Mouse (Mus musculus): ENCODE measurements around the gene Sf3b2. TPM values are rescaled to one million over a fixed set of nuclear protein-coding genes. Genes with fewer than 3 reads are reported as not detected.

Gene Sf3b2
- total RNA-seq (2022): 100 to 1,000 TPM; 179 to 198 (median 191) TPM

DNA sequence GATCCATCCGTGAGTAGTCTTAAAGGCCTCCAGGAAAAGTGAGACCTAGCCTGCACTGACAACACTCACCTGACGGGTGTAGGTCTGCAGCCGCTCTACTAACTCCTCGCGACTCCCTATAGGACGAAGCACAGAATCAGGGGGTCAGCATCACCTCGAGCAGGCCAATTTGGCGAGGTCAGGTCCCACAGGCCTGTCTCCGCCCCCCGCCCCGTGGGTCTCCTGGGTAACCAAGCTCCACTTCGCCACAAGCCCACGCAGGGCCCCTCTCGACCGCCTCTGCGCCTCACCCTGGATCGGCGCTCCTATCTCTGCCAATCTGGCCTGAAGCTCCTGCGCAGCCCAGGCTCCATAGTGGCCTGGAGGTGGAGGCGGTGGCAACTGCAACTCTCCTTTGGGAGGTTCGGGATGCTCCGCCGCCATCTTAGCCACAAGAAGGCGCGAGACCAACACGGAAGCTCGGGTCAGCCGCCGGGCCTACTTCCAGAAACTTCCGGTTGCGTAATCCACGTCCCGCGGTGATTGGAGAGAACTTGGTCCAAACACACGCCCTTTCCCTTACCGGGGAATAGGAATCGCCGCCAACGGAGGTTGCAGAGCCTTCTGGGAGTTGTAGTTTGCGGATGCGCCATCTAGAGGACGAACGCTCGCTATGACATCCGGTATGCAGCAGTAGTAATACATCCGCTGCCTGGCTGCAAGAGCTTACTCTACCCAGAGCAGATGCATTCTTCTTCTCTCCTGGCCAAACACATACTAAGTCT lies at the start of gene Sf3b2:
TSS of gene Sf3b2 (minus strand) at position 484 of the 764 bp plus-strand sequence.
- peak; percentile 99 for DNase-seq

DNA sequence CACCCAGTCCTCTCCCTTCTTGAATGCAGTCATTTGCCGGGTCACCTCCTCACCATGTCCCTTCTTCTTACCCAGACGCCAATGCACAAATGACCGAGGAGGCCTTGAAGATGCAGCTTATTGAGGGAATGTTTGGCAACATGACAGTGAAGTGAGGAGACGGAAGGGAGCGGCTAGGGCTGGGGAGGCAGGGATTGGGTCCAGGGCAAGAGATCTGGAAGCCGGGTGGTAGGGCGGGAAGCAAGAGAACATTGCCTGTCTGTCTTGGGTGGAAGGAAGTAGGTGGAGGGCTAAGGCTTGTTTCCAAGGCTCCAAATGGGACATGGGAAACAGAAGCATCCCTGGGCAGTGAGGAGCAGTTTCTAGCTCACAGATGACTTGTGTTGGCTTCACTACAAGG lies 46.1 kb upstream of the Sf3b2 start:
- no peak for DNase-seq

- peak; percentile 42 for DNase-seq
These were observed 42.7 kb upstream of the Sf3b2 start for GRCm38 (mm10) chr19:5337975-5338374.

DNA sequence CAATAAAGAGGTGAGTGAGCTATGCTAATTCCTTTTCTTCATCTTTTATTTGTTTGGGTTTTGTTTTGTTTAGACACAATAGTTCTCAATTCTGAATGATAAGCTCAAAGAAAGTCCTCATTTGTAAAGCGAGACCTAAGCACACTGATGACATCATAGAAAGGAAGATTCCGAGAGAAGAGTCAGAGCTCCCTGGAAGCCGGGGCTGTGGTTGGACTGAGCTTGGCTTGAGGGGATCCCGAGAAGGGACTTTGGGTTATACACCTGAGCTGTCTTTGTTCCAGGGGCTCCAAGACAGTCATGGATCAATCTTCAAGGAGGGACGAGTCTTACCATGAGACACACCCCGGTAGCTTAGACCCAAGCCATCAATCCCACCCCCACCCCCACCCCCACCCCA lies 40.2 kb upstream of the Sf3b2 start, which contains the start of gene Catsper1:
TSS of gene Catsper1 (plus strand) at position 301 of the 400 bp plus-strand sequence.
- no peak for DNase-seq

DNA sequence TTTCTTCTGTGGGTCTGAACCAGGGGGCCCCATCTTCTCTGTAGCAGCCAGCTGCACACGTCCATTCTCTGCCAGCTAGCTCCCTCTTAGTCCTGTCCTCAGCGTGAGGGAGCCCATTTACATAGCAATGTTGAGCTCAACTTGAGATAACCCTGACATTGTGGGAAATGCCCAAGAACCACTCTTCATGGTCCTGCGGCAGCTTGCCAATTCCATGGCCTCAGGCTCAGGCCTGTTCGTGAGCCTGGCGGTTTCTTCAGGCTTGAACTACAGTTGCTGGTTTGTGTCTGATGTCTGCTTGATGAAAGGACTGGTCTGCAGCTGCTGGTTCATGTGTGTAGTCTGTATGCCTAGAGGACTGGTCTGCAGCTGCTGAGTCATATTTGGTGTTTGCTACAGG lies 39.5 kb upstream of the Sf3b2 start:
- DNase-seq: no peak

GRCm38 (mm10) chr19:5327970-5328369 lies 32.7 kb upstream of the Sf3b2 start:
- DNase-seq: no peak

DNA sequence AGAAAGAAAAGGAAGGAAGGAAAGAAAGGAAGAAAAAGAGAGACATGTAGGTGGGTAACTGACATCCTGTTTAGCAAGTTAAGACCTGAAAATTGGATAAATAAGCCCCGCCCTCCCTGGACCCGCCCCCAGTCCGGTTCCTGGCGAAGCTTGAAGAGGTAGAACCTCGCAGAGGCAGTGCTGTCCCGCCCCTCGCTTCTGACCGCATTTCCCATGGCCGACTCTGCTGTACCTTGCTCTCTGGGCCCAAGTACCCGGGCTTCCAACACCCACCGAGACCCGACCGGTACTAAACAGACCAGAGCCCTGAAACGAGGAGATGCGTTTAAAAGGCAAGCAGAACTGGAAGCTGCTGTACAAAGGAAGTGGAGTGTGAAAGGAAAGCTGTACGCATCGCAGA lies 28.5 kb upstream of the Sf3b2 start:
- no peak for DNase-seq

- DNase-seq: no peak
These were observed 17.9 kb upstream of the Sf3b2 start for GRCm38 (mm10) chr19:5313189-5313588.

DNA sequence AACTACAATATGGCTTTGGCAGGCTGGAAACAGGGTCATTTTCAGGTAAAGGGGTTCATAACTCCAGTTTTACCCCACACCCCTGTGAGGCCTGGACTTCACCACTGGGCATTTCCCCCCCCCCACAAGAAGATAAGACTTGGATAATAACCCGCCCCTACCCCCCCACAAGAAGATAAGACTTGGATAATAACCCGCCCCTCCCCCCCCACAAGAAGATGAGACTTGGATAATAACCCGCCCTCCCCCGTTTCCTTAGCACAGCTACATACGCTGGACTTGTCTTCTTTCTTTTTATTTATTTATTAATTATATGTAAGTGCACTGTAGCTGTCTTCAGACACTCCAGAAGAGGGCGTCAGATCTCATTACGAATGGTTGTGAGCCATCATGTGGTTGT lies 13.8 kb upstream of the Sf3b2 start:
- no peak for DNase-seq

DNA sequence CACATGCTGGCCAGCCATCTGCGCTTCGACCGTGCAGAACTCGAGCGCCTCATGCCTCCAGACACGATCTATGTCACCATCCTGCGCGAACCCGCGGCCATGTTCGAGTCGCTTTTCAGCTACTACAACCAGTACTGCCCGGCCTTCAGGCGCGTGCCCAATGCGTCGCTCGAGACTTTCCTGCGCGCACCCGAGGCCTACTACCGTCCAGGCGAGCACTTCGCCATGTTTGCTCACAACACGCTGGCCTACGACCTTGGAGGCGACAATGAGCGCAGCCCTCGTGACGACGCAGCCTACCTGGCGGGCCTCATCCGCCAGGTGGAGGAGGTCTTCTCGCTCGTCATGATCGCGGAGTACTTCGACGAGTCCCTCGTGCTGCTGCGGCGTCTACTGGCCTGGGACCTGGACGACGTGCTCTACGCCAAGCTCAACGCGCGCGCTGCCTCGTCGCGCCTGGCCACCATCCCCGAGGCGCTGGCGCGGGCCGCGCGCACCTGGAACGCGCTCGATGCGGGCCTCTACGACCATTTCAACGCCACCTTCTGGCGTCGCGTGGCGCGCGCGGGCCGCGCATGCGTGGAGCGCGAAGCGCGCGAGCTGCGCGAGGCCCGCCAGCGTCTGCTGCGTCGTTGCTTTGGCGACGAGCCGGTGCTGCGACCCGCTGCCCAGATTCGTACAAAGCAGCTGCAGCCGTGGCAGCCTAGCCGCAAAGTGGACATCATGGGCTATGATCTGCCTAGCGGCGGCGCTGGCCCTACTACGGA lies 11.9 kb upstream of the Sf3b2 start:
- no peak for DNase-seq

DNA sequence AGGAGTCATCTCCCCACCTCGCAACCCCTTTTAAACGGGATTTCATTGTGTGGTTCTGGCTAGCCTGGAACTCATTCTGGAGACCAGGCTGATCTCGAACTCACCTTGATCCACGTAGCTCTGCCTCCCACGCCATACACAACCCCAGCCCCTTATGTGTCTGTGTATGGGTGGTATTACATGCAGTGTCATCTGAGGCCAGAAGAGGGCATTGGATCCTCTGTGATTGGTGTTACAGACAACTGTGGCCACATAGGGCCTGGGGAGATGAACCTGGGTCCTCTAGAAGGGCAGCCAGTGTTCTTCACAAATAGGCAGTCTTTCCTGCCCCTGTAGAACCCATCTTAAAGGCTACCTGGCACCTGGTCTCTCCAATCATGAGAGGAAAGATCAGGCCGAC lies 11.0 kb upstream of the Sf3b2 start:
- no peak for DNase-seq

GRCm38 (mm10) chr19:5302455-5302854 lies 7.2 kb upstream of the Sf3b2 start:
- DNase-seq: no peak

DNA sequence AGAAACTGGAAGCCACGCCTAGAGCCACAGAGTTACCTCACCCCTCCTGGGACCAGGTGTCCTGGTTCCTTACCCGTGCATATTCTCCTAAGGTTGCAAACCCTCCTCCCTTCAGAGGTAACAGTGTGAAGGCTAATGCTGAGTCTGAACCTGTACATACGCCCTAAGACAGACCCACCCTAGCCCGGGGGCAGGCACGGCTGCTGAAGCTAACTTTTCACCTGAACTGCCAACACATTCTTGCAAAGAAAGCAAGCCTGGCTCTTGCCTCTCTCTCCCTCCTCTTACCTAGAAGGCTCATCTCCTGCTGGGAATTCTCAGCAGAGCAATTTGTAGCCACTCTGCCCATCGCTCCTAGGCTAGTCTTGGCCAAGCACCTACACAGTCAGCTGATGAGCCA lies 5.3 kb upstream of the Sf3b2 start:
- DNase-seq: no peak

DNA sequence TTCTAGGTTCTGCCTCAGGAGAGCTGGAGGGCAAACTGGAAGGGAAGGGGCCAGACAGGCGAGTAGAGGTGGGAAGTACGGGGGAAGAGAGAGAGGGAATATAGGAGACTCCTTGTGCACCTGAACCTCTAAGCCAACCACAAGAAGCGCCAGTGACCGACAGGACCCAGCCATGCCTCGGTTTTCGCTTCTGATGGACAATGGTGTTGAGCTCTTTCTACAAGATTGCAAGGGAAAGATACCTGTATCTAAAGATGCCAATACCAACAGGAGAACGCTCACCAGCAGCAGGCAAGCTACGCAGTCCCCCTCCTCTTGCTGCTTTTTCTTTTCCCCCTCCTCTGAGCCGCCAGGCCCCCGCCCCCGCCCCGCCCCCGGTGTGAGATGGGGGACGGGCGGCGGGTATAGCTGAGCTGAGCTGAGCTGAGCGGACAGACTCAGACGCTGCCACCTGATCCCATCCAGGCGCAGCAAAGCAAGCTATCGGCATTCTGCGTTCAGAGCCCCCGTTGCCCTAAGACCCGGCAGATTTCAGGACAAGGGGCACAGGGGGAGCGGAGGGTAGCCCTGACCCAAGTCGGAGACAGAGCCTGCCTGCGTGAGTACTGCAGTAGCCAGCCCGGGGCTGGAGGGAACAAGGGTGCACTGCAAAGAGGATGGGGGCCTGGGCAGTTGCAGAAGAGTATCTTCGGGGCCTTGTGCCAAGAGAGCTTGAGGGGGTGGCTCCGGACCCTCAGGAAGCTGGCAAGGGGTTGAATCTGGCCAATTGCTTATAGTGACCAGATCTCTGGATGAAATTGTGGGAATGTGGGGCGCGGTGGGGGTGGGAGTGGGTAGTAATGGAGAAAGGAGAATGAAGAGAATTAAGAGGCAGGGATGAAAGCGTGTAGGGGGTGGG lies 2.9 kb upstream of the Sf3b2 start, which contains the start of gene Gal3st3:
TSS of gene Gal3st3 (plus strand) at position 429 of the 898 bp plus-strand sequence.
- DNase-seq: no peak

- no peak for DNase-seq
These were observed 1.4 kb upstream of the Sf3b2 start for GRCm38 (mm10) chr19:5296630-5297029.

DNA sequence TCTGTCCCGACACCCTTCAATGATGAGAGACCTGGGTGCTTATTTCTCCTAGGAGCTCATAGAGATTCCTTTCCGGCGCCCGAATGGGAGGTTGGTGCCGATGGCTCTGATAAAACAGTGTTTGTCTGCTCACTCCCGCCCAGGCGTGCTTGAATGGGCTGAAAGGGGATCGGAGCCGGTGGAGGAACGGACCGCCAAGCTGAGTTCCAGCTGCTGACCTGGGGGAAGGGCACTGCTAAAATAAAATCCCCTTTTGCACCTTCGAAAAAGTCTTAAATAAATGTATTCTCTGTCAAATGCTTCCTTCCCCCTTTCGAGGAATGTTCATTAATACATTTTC lies 451 bp upstream of the Sf3b2 start:
- DNase-seq: no peak

- no peak for DNase-seq
These were observed 16.9 kb downstream of the Sf3b2 start for GRCm38 (mm10) chr19:5278381-5278780.

- no peak for DNase-seq
These were observed 18.1 kb downstream of the Sf3b2 start for GRCm38 (mm10) chr19:5277140-5277539.

GRCm38 (mm10) chr19:5276531-5276930 lies 18.7 kb downstream of the Sf3b2 start:
- no peak for DNase-seq

DNA sequence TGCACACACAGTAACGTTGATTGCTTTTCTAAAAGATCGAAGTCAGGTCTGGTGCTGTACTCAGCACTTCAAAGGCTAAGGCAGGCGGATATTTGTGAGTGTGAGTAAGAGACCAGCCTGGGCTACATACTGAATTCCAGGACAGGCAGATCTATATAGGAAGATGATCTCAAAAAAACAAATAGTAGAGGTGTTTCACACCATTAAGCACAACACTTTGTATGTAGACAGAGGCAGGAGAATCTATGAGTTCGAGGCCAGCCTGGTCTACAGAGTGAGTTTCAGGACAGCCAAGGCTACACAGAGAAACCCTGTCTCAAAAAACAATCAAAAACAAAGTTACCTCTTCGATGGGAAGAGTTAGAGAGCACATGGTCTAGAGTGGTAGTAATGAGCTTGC lies 19.5 kb downstream of the Sf3b2 start:
- DNase-seq: no peak

- no peak for DNase-seq
These were observed 20.6 kb downstream of the Sf3b2 start for GRCm38 (mm10) chr19:5274641-5275040.

GRCm38 (mm10) chr19:5273916-5274315 lies 21.3 kb downstream of the Sf3b2 start:
- DNase-seq: no peak

Measured in adrenal gland, adult 8-10 months (tissue).